Mouse (Mus musculus) WW6 (cell line): ENCODE data around the gene Aldh3b1.

Source experiments
- DNase-seq: peaks from one replicate; pipeline ENCODE4 v3.0.0-alpha.2; 2013; ENCODE audit warnings: low read depth, low spot score

The Aldh3b1 gene

DNA sequence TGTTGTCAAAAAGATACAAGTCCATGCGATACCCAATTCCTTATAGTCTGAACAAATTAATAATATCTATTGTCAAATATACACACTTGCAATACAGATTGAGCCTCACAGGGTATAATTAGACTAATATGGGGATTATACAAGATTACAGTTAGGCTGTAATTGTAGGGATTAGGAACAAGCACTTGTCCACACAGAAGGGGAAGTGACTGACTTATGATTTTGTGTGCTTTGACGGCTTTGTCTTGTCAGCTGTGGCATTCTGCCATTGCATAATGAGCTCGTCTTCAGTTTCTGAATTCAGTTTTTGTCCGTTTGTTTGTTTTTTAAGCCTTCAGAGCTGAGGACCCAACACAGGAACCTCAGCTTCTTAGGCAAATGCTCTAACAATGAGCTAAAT lies 47.4 kb downstream of the Aldh3b1 start:
- DNase-seq, result no peak

DNA sequence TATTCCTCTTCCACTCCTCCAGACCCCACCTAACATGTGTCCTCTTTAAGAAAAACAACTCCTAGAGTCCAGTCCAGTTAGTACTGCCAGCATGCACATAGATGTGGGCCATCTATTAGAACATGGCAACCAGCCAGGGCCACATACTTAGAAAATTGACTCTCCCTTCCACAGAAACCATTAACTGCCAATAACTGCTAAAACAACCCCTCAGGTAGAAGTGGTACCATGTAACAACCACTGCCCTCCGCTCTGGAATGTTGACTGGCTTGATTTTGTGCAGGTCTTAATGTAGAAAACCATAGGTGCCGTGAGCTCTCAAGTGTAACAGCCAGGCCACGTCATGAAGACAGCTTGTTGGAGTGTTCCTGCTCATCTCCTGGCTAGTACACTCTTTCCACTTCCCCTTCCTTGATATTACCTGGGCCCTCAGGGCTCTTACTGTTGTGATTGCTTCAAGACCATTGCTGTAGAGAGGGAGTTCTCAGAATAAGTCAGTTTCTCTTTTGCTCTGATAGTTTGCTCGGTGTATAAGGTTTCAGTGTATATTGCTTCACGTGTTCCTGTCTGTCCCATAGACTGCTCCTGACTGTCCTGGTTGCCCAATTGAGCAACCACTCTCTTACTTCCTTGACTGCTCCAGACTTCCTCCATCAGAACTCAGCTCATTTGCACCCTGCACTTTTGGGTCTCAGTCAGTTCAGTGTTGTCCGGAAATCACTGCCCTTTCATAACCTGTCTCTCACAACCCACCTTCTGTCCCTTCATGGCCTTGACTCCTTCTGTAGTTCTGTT lies 49.4 kb downstream of the Aldh3b1 start:
- no peak for DNase-seq

GRCm38 (mm10) chr19:3875045-3875444 lies 54.6 kb downstream of the Aldh3b1 start:
- no peak for DNase-seq

- no peak for DNase-seq
Observed at GRCm38 (mm10) chr19:3872373-3872772, 57.2 kb downstream of the Aldh3b1 start.

DNA sequence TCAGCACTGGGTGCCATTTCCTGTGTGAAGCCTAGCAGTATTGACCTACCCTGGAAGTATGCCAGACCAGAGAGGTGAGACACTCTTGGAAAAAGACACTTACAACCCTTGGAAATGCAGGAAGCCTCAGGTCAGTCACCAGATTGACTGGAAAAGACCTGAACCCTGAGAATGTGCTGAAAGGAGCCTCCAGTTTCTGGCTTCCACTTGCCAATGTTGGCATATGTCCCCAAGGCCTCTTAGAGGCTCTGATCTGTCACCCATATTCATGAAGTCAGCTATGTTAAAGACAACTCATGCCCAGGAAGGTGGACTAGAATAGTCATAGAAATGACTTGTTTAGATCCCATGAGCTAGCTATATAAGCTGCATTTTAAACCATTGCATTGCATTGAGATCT lies 58.1 kb downstream of the Aldh3b1 start:
- no peak for DNase-seq

- DNase-seq, result no peak
Observed at GRCm38 (mm10) chr19:3868290-3868689, 61.3 kb downstream of the Aldh3b1 start.

- DNase-seq, result no peak
Observed at GRCm38 (mm10) chr19:3864960-3865359, 64.6 kb downstream of the Aldh3b1 start.
